Mouse (Mus musculus): ENCODE results near the gene Lsamp.

Gene Lsamp

GRCm38 (mm10) chr16:40491606-40492005 is 507.4 kb downstream of the Lsamp start:
- DNase-seq (ENCODE audit: low read depth, low spot score): no peak

GRCm38 (mm10) chr16:40504262-40504960 is 520.2 kb downstream of the Lsamp start:
- no peak for DNase-seq (ENCODE audit: low read depth, low spot score)

- no peak for DNase-seq (ENCODE audit: low read depth, low spot score)
These were observed 525.2 kb downstream of the Lsamp start for GRCm38 (mm10) chr16:40509146-40510030.

GRCm38 (mm10) chr16:40536754-40537153 is 552.6 kb downstream of the Lsamp start:
- no peak for DNase-seq (ENCODE audit: low read depth, low spot score)

- no peak for DNase-seq (ENCODE audit: low read depth, low spot score)
These were observed 565.5 kb downstream of the Lsamp start for GRCm38 (mm10) chr16:40549663-40550062.

GRCm38 (mm10) chr16:40555608-40556007 is 571.4 kb downstream of the Lsamp start:
- DNase-seq (ENCODE audit: low read depth, low spot score): no peak

GRCm38 (mm10) chr16:40557680-40558249 is 573.6 kb downstream of the Lsamp start:
- no peak for DNase-seq (ENCODE audit: low read depth, low spot score)

GRCm38 (mm10) chr16:40567431-40567941 is 583.3 kb downstream of the Lsamp start:
- DNase-seq (ENCODE audit: low read depth, low spot score): no peak

GRCm38 (mm10) chr16:40572085-40572745 is 588.1 kb downstream of the Lsamp start:
- no peak for DNase-seq (ENCODE audit: low read depth, low spot score)

GRCm38 (mm10) chr16:40582076-40582475 is 597.9 kb downstream of the Lsamp start:
- DNase-seq (ENCODE audit: low read depth, low spot score): peak; percentile 62

GRCm38 (mm10) chr16:40593161-40593560 is 609.0 kb downstream of the Lsamp start:
- DNase-seq (ENCODE audit: low read depth, low spot score): no peak

GRCm38 (mm10) chr16:40601431-40602387 is 617.5 kb downstream of the Lsamp start:
- DNase-seq (ENCODE audit: low read depth, low spot score): peak; percentile 26

GRCm38 (mm10) chr16:40607509-40607908 is 623.3 kb downstream of the Lsamp start:
- no peak for DNase-seq (ENCODE audit: low read depth, low spot score)

GRCm38 (mm10) chr16:40616697-40617096 is 632.5 kb downstream of the Lsamp start:
- peak; percentile 68 for DNase-seq (ENCODE audit: low read depth, low spot score)

- DNase-seq (ENCODE audit: low read depth, low spot score): peak; percentile 79
These were observed 636.9 kb downstream of the Lsamp start for GRCm38 (mm10) chr16:40621086-40621485.

- DNase-seq (ENCODE audit: low read depth, low spot score): no peak
These were observed 643.0 kb downstream of the Lsamp start for GRCm38 (mm10) chr16:40627159-40627558.

- DNase-seq (ENCODE audit: low read depth, low spot score): peak; percentile 7
These were observed 655.6 kb downstream of the Lsamp start for GRCm38 (mm10) chr16:40639621-40640371.

- DNase-seq (ENCODE audit: low read depth, low spot score): no peak
These were observed 668.6 kb downstream of the Lsamp start for GRCm38 (mm10) chr16:40652800-40653199.

- DNase-seq (ENCODE audit: low read depth, low spot score): no peak
These were observed 669.3 kb downstream of the Lsamp start for GRCm38 (mm10) chr16:40653508-40653907.

- no peak for DNase-seq (ENCODE audit: low read depth, low spot score)
These were observed 672.2 kb downstream of the Lsamp start for GRCm38 (mm10) chr16:40656347-40656746.
